Mouse (Mus musculus): Measurements from ENCODE around the gene Cdc42bpg. TPM values are rescaled to one million over a fixed set of nuclear protein-coding genes. Genes with fewer than 3 reads are reported as not detected.
"Not testable (repeated sequence)": the region's sequence is repeated elsewhere in the genome, so short reads cannot be mapped to it uniquely, and the experiment has no call there.

Gene Cdc42bpg
- polyA plus RNA-seq, 1 experiment from 2014 or later, result 0.95 TPM

- Histone ChIP-seq H3K27me3 (no peaks in the 10 kb centered on the region), H3K4me3 (no peak overlapping the region), H3K9me3 (no peaks in the 10 kb centered on the region), H3K4me2 (replicated peaks) (no peak overlapping the region), H3K4me1 (peaks cover 9% of the 10 kb centered on the region; the same call in 1 of the 2 replicates), H3K36me3 (peaks cover 67% of the 10 kb centered on the region), H3K9ac (peak overlapping the region; percentile 25), H3K27ac (0 out of 2 replicates have a peak overlapping the region, but pooled peaks have one; percentile 6)
- WGBS, result 87% methylated on average over 19 of the region's 19 CpGs
- no peak for ATAC-seq (ENCODE audit: insufficient number of reproducible peaks, insufficient read depth, low FRiP score, low TSS enrichment)
These were observed 19.5 kb upstream of the Cdc42bpg start for GRCm38 (mm10) chr19:6286434-6287401.

DNA sequence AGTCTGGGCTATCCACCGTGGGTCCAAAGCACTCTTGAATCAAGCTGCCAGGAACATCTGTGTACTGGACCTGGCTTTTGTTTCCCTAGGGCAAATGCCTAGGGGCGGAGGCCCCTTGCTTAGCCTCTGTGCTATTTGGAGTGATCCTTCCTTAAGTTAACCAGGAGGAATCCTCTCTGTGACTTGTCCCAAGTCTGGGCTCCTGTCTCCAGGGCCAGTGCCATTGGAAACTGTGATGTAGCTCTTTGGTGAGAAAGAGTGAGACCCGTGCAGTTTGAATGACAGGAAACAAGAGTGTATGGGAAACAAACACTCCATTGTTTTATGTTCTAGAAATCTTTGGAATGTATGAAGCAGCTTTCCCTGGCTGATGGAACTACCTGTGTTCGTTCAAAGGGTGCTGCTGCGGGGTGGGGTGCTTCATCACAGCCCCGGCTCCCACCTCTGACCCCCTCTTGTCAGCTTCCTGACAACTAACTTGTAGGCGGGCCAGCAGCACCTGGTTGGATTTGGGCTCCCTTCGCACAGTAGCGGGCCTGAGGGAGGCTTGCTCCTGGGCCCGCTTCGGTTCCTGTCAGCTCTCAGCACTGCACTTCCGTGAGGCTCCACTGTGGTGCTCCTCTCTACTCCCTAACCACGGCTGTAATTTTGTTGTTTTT is 17.9 kb upstream of the Cdc42bpg start:
- ATAC-seq (ENCODE audit: insufficient number of reproducible peaks, insufficient read depth, low FRiP score, low TSS enrichment), result no peak
- H3K27ac ChIP-seq, result peak overlapping the region; percentile 68; the same call in 1 of the 2 replicates

GRCm38 (mm10) chr19:6289696-6290238 is 16.5 kb upstream of the Cdc42bpg start:
- Histone ChIP-seq H3K9me3 (no peaks in the 10 kb centered on the region), H3K36me3 (peaks cover 53% of the 10 kb centered on the region), H3K4me3 (no peak overlapping the region), H3K27me3 (no peaks in the 10 kb centered on the region), H3K9ac (no peak overlapping the region), H3K27ac (no peak overlapping the region), H3K4me1 (peaks cover 9% of the 10 kb centered on the region; the same call in 1 of the 2 replicates), H3K4me2 (replicated peaks) (no peak overlapping the region)
- 91% methylated on average over 14 of the region's 14 CpGs for WGBS
- no peak for ATAC-seq (ENCODE audit: insufficient number of reproducible peaks, insufficient read depth, low FRiP score, low TSS enrichment)

More for the DNA sequence above, 17.9 kb upstream of the Cdc42bpg start:
- H3K9me3 ChIP-seq, result no peaks in the 10 kb centered on the region
- no peak overlapping the region for H3K9ac ChIP-seq
- 59% methylated on average over 13 of the region's 13 CpGs for WGBS
- peaks cover 52% of the 10 kb centered on the region for H3K36me3 ChIP-seq
- no peak overlapping the region for H3K4me3 ChIP-seq
- H3K4me2 ChIP-seq (replicated peaks), result no peak overlapping the region
- H3K4me1 ChIP-seq, result peaks cover 9% of the 10 kb centered on the region; the same call in 1 of the 2 replicates
- H3K27me3 ChIP-seq, result no peaks in the 10 kb centered on the region

DNA sequence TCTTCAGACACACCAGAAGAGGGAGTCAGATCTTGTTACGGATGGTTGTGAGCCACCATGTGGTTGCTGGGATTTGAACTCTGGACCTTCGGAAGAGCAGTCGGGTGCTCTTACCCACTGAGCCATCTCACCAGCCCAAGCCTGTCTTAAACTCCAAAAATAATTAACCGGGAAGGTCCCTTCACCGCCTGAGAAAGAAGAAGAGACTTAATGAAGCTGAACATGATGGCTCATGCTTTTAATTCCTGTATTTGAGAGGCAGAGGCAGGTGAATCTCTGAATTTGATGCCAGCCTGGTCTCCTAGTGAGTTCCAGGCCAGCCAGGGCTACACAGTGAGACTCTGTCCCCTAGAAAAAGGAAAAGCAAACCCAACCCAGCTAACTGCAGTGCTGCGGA is 15.5 kb upstream of the Cdc42bpg start:
- H3K4me2 ChIP-seq (replicated peaks); H3K4me3 ChIP-seq; H3K4me1 ChIP-seq; H3K27ac ChIP-seq; H3K9me3 ChIP-seq; H3K27me3 ChIP-seq; H3K9ac ChIP-seq; ATAC-seq (ENCODE audit: insufficient number of reproducible peaks, insufficient read depth, low FRiP score, low TSS enrichment): not testable (repeated sequence)
- peaks cover 52% of the 10 kb centered on the region for H3K36me3 ChIP-seq
- WGBS, result 93% methylated on average over 5 of the region's 6 CpGs

DNA sequence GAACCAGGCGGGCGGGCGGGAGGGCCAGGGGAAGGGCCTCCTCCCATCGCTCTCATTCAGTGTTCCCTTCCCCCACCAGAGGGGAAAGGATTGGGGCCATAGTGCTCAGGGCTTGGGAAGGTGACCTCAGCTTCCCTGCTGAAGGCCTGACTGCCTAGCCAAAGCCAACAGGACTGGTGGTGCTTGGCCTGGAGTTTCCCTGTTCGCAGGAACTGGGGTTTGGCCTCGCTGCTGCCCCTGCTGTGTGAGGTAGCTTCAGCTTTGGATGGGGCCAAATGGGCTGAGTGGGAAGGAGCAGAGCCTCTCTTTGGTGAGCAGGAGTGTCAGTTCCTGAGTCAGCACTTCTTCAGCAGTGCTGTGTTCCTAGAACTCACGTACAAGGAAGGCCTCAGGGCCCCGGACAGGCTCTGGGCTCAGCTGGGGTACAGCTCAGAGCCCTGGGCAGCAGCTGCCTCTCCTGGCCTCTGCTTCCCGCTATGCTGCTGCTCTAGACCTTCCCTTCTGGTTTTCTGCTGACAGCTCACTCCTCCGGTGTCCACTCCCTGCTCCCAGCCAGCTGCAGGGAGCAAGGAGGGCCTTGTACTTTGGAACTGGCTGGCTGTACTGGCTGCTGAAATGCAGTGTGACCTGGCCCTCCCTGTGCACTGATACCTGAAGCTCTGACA is 15.0 kb upstream of the Cdc42bpg start:
- Histone ChIP-seq H3K4me2 (replicated peaks) (no peak overlapping the region), H3K4me1 (peaks cover 9% of the 10 kb centered on the region; the same call in 1 of the 2 replicates), H3K27ac (no peak overlapping the region), H3K9ac (no peak overlapping the region), H3K36me3 (peaks cover 53% of the 10 kb centered on the region), H3K27me3 (no peaks in the 10 kb centered on the region), H3K9me3 (no peaks in the 10 kb centered on the region), H3K4me3 (no peak overlapping the region)
- WGBS, result 80% methylated on average over 10 of the region's 10 CpGs
- ATAC-seq (ENCODE audit: insufficient number of reproducible peaks, insufficient read depth, low FRiP score, low TSS enrichment), result no peak

DNA sequence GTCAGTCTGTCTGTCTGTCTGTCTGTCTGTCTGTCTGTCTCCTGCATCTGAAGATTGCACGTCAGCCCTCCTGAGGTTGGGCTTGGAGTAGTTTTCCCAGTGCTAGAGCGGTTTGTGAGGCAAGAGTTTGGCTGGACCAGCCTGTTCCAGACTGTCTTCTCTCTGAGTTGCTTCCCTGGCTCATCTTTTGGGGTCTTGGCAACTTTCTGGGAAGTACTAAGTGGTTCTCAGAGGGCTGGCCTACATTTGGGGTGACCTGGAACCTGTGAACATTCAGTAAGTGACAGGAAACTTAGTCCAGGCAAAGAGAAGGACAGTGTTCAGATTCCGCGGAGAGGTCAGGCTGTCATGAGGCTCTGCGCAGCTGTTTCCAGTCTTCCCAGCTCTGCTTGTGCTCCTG is 14.0 kb upstream of the Cdc42bpg start:
- ATAC-seq (ENCODE audit: insufficient number of reproducible peaks, insufficient read depth, low FRiP score, low TSS enrichment), result no peak
- WGBS, result 86% methylated on average over 5 of the region's 5 CpGs

GRCm38 (mm10) chr19:6294301-6294700 is 12.0 kb upstream of the Cdc42bpg start:
- Histone ChIP-seq H3K9ac (no peak overlapping the region), H3K4me2 (replicated peaks) (no peak overlapping the region), H3K4me1 (no peaks in the 10 kb centered on the region), H3K4me3 (no peak overlapping the region), H3K27ac (no peak overlapping the region), H3K27me3 (no peaks in the 10 kb centered on the region), H3K9me3 (no peaks in the 10 kb centered on the region), H3K36me3 (peaks cover 71% of the 10 kb centered on the region)
- WGBS, result 94% methylated on average over 17 of the region's 17 CpGs
- ATAC-seq (ENCODE audit: insufficient number of reproducible peaks, insufficient read depth, low FRiP score, low TSS enrichment), result no peak

More for the DNA sequence above, 14.0 kb upstream of the Cdc42bpg start:
- H3K9ac ChIP-seq, result no peak overlapping the region
- H3K27me3 ChIP-seq, result no peaks in the 10 kb centered on the region
- H3K4me1 ChIP-seq, result peaks cover 9% of the 10 kb centered on the region; the same call in 1 of the 2 replicates
- H3K9me3 ChIP-seq, result no peaks in the 10 kb centered on the region
- no peak overlapping the region for H3K4me3 ChIP-seq
- no peak overlapping the region for H3K4me2 ChIP-seq (replicated peaks)
- H3K36me3 ChIP-seq, result peaks cover 57% of the 10 kb centered on the region
- H3K27ac ChIP-seq, result no peak overlapping the region

- no peak overlapping the region for H3K27ac ChIP-seq
- H3K9me3 ChIP-seq, result no peaks in the 10 kb centered on the region
- peaks cover 72% of the 10 kb centered on the region for H3K36me3 ChIP-seq
- H3K27me3 ChIP-seq, result no peaks in the 10 kb centered on the region
- H3K4me3 ChIP-seq, result no peak overlapping the region
- no peak for ATAC-seq (ENCODE audit: insufficient number of reproducible peaks, insufficient read depth, low FRiP score, low TSS enrichment)
- WGBS, result 90% methylated on average over 5 of the region's 5 CpGs
- no peak overlapping the region for H3K4me2 ChIP-seq (replicated peaks)
- H3K9ac ChIP-seq, result no peak overlapping the region
- H3K4me1 ChIP-seq, result no peaks in the 10 kb centered on the region
These were observed 9.6 kb upstream of the Cdc42bpg start for GRCm38 (mm10) chr19:6296551-6297210.

- H3K27ac ChIP-seq, result no peak overlapping the region
- H3K36me3 ChIP-seq, result peaks cover 72% of the 10 kb centered on the region
- H3K9me3 ChIP-seq, result no peaks in the 10 kb centered on the region
- 92% methylated on average over 9 of the region's 9 CpGs for WGBS
- ATAC-seq (ENCODE audit: insufficient number of reproducible peaks, insufficient read depth, low FRiP score, low TSS enrichment), result no peak
- no peak overlapping the region for H3K4me3 ChIP-seq
- no peak overlapping the region for H3K4me2 ChIP-seq (replicated peaks)
- H3K4me1 ChIP-seq, result no peaks in the 10 kb centered on the region
- no peaks in the 10 kb centered on the region for H3K27me3 ChIP-seq
- H3K9ac ChIP-seq, result no peak overlapping the region
These were observed 8.6 kb upstream of the Cdc42bpg start for GRCm38 (mm10) chr19:6297641-6298040.

DNA sequence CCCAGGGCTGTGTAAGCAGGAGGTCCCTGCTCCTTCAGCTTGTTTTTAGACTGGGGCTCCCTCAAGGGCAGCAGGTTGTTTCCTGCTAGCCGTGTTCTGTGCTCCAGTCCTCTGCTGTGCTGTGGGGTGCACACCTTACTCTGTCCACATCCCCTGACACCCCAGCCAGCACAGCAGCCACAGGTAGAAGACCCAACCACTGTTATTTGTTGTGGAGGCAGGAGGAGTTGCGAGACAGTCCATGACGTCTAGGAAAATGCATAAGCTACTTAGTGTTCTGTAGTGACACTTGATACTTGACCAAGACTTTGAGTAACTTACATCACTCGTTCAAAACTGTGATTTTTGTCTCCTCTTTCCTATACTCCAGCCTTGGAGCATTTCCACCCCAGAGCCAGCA is 7.3 kb upstream of the Cdc42bpg start:
- Histone ChIP-seq H3K36me3 (peaks cover 63% of the 10 kb centered on the region), H3K27me3 (no peaks in the 10 kb centered on the region), H3K9me3 (no peaks in the 10 kb centered on the region), H3K4me1 (no peaks in the 10 kb centered on the region), H3K4me3 (no peak overlapping the region), H3K9ac (no peak overlapping the region), H3K4me2 (replicated peaks) (no peak overlapping the region), H3K27ac (no peak overlapping the region)
- WGBS, result 69% methylated on average over 4 of the region's 4 CpGs
- no peak for ATAC-seq (ENCODE audit: insufficient number of reproducible peaks, insufficient read depth, low FRiP score, low TSS enrichment)

Data from embryonic facial prominence, embryonic 12.5 days (tissue).